Mouse (Mus musculus) spleen, adult 2 months (tissue): ENCODE results near the gene Dapk2.

ENCODE experiments used
- CTCF ChIP-seq: fragments of 200-500 bp; IDR thresholded peaks from 2 replicates; pipeline ENCODE4 v1.5.1; 2011; ENCODE audit warnings: mild to moderate bottlenecking, inconsistent platforms; ENCODE audit not compliant: insufficient read depth, insufficient read length, insufficient replicate concordance; ENCODE audit errors: extremely low read depth
- POLR2A ChIP-seq: fragments of 200-500 bp; IDR thresholded peaks from 2 replicates; pipeline ENCODE4 v1.6.1; 2011; ENCODE audit warnings: low read depth, low read length, inconsistent platforms

- TF ChIP-seq CTCF: no peak
- no peak for TF ChIP-seq POLR2A
These were observed 59.9 kb downstream of the Dapk2 start for GRCm38 (mm10) chr9:66217970-66218369.
